Mouse (Mus musculus) E14TG2a.4 (cell line): ENCODE measurements at regions not wholly inside any gene's neighbourhood (a gene's known extent, or its start where the extent isn't known, plus 50 kb on each side); places are given as distances from the start of the nearest gene placed in this dataset.

Source experiments
- H3K27me3 ChIP-seq: 2 replicates; pipeline ENCODE4 v1.6.1; 2014; ENCODE audit warnings: low read length, control low read depth; ENCODE audit not compliant: insufficient read depth
- H3K36me3 ChIP-seq: 2 replicates; pipeline ENCODE4 v1.6.1; 2014; ENCODE audit warnings: low read length, control low read depth; ENCODE audit not compliant: insufficient read depth
- H3K4me1 ChIP-seq: replicated peaks from 2 replicates; pipeline ENCODE4 v1.6.1; 2014; ENCODE audit warnings: low read depth, low read length, control low read depth
- H3K4me3 ChIP-seq: replicated peaks from 2 replicates; pipeline ENCODE4 v1.5.1; 2014; ENCODE audit warnings: mild to moderate bottlenecking, low read length
- H3K9me3 ChIP-seq: 2 replicates; pipeline ENCODE4 v1.6.1; 2014; ENCODE audit warnings: low read length, control low read depth
- CTCF ChIP-seq: conservative IDR thresholded peaks from 2 replicates; pipeline ENCODE4 v1.5.1; 2014; ENCODE audit warnings: low read length
- NANOG ChIP-seq: IDR thresholded peaks from 2 replicates; pipeline ENCODE4 v1.6.1; 2014; ENCODE audit warnings: borderline replicate concordance, low read length, mixed read lengths
- POU5F1 ChIP-seq: IDR thresholded peaks from 2 replicates; pipeline ENCODE4 v1.6.1; 2014; ENCODE audit warnings: low read length, borderline replicate concordance

GRCm38 (mm10) chr4:31290301-31290975 lies 673.5 kb upstream of the Map3k7 start:
- Histone ChIP-seq H3K4me1 (no peaks in the 10 kb centered on the region), H3K27me3 (no peaks in the 10 kb centered on the region), H3K4me3 (no peak overlapping the region), H3K9me3 (no peaks in the 10 kb centered on the region), H3K36me3 (no peaks in the 10 kb centered on the region)
- no peak for TF ChIP-seq NANOG
- TF ChIP-seq POU5F1 = no peak
- TF ChIP-seq CTCF = no peak

- Histone ChIP-seq H3K9me3 (no peaks in the 10 kb centered on the region), H3K27me3 (no peaks in the 10 kb centered on the region), H3K4me3 (no peak overlapping the region), H3K4me1 (no peaks in the 10 kb centered on the region), H3K36me3 (no peaks in the 10 kb centered on the region)
- TF ChIP-seq NANOG (no peak), CTCF (no peak), POU5F1 (no peak)
These were observed 670.1 kb upstream of the Map3k7 start for GRCm38 (mm10) chr4:31293752-31294151.

- H3K9me3 ChIP-seq = no peaks in the 10 kb centered on the region
- H3K4me3 ChIP-seq = no peak overlapping the region
- no peaks in the 10 kb centered on the region for H3K36me3 ChIP-seq
- H3K27me3 ChIP-seq = no peaks in the 10 kb centered on the region
- TF ChIP-seq NANOG = no peak
- no peak for TF ChIP-seq POU5F1
- no peaks in the 10 kb centered on the region for H3K4me1 ChIP-seq
These were observed 666.0 kb upstream of the Map3k7 start for GRCm38 (mm10) chr4:31297848-31298247.

- Histone ChIP-seq H3K9me3 (no peaks in the 10 kb centered on the region), H3K4me3 (no peak overlapping the region), H3K27me3 (no peaks in the 10 kb centered on the region), H3K36me3 (no peaks in the 10 kb centered on the region), H3K4me1 (no peaks in the 10 kb centered on the region)
- TF ChIP-seq CTCF (no peak), NANOG (no peak), POU5F1 (no peak)
These were observed 644.6 kb upstream of the Map3k7 start for GRCm38 (mm10) chr4:31319269-31319668.

- H3K36me3 ChIP-seq = no peaks in the 10 kb centered on the region
These were observed 643.0 kb upstream of the Map3k7 start for GRCm38 (mm10) chr4:31320734-31321507.

GRCm38 (mm10) chr4:31323816-31324215 lies 640.1 kb upstream of the Map3k7 start:
- Histone ChIP-seq H3K9me3 (no peaks in the 10 kb centered on the region), H3K27me3 (no peaks in the 10 kb centered on the region), H3K4me3 (no peak overlapping the region), H3K36me3 (no peaks in the 10 kb centered on the region), H3K4me1 (no peaks in the 10 kb centered on the region)
- TF ChIP-seq NANOG (no peak), CTCF (no peak), POU5F1 (no peak)

More at GRCm38 (mm10) chr4:31320734-31321507, 643.0 kb upstream of the Map3k7 start:
- no peaks in the 10 kb centered on the region for H3K9me3 ChIP-seq
- H3K27me3 ChIP-seq = no peaks in the 10 kb centered on the region
- no peak overlapping the region for H3K4me3 ChIP-seq
- TF ChIP-seq POU5F1 (no peak), CTCF (no peak), NANOG (no peak)
- H3K4me1 ChIP-seq = no peaks in the 10 kb centered on the region

- Histone ChIP-seq H3K4me3 (no peak overlapping the region), H3K27me3 (no peaks in the 10 kb centered on the region), H3K4me1 (no peaks in the 10 kb centered on the region), H3K36me3 (no peaks in the 10 kb centered on the region), H3K9me3 (no peaks in the 10 kb centered on the region)
- no peak for TF ChIP-seq NANOG
- no peak for TF ChIP-seq CTCF
- no peak for TF ChIP-seq POU5F1
These were observed 635.1 kb upstream of the Map3k7 start for GRCm38 (mm10) chr4:31328798-31329197.

- Histone ChIP-seq H3K27me3 (no peaks in the 10 kb centered on the region), H3K4me1 (no peaks in the 10 kb centered on the region), H3K4me3 (no peak overlapping the region), H3K36me3 (no peaks in the 10 kb centered on the region), H3K9me3 (no peaks in the 10 kb centered on the region)
- TF ChIP-seq CTCF = no peak
- no peak for TF ChIP-seq POU5F1
- no peak for TF ChIP-seq NANOG
These were observed 632.8 kb upstream of the Map3k7 start for GRCm38 (mm10) chr4:31331053-31331452.
